Mouse (Mus musculus) cerebellum, adult 11 months (tissue): ENCODE data around the gene Ubn1.
A peak's percentile ranks its signal among the peaks of the same experiment; 100 is the strongest.

Experiments used
- DNase-seq: peaks from one replicate; pipeline ENCODE4 v3.0.0; 2022

The Ubn1 gene

GRCm38 (mm10) chr16:5074341-5074740, 24.5 kb downstream of the Ubn1 start:
- DNase-seq, result no peak

DNA sequence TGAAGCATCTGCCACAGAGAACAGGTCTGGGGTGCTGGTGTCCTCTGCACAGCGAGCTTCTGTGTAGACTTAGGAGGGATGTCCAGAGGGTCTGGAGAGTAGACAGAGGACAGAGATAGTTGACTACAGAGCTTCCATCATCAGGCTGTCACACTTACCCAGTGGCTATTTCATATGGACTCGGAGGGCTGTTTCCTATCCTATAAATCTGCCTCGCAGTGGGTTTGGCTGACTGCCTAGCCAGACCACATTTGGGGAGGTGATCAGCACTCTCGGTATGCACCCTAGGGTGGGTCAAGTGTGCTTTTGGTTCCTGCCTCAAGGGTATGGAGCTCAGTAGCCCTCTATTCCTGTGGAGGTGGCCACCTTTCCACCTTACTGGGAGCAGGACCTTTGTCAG, 35.3 kb downstream of the Ubn1 start:
- no peak for DNase-seq

GRCm38 (mm10) chr16:5086179-5086578, 36.3 kb downstream of the Ubn1 start:
- no peak for DNase-seq

DNA sequence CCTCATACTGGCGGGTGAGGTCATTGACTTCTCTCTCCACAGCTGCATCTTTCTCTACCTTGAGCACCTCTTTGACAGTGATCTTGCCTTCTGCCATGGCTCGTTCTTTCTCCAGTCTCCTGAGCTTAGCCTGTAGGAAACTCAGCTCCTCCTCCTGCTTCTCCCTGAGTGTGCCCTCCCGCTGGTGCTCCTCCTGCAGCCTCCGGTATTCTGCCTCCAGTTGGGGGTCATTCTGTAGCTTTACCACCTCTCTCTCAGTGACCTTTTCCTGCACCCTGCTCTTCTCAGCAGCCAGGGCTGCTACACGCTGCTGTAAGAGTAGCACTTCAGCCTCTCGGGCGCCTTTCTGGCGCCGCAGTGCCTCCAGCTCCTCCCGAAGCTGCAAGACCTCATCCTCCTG, 39.2 kb downstream of the Ubn1 start:
- no peak for DNase-seq

DNA sequence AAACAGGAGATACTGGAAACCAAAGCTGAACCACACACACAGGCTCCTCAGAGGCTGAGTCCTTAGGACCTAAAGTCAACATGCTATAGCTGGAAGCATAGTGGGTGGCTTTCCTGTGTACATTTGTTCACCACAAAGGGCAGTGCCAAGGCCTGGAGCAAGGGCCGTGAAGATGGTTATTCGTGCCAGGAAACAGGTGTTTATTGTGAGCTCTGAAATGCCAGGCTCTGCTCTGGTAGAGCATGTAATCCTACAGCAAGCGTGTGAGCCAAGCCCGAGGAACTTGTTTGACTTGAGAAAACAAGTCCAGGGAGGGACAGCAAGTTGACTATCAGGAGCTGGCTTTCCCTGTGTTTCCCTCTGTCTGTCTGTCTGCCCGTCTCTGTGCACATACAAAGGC, 43.4 kb downstream of the Ubn1 start:
- no peak for DNase-seq

DNA sequence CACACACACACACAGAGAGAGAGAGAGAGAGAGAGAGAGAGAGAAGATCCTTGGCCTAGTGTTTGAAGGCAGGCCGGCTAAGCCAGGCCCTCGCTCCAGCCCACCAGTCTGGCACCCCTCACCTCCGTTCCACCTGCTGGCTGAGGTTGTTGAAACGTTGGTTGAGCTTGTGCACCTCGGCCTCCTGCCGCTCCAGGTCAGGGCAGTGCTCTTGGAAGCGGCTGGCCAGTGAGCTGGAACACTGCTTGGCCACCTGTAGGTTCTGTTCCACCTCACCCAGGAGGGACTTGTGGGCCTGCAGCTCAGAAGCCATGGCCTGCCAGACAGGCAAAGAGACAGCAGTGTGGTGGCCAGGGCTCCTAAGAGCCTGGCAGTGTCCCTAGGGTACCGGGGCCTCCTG, 46.6 kb downstream of the Ubn1 start:
- no peak for DNase-seq

DNA sequence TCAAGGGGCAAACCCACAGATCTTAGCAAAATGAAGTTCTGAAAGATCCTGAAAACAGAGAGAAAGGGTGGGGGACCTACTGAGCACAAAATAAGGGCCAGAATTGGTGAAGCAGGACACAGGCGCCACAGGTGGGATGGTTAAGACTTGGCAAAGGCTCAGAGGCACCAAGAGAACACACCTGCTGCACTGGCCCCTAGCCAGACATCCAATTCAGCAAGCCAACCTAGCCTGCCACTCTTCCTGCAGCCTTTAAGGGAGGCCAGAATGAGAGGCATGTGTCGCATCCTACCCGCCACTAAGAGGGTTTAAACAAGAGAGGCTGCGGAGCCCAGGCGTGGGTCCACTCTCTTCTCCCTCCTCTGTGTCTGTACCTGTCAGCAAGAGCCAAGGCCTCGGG, 51.1 kb downstream of the Ubn1 start:
- DNase-seq, result peak; percentile 82

- DNase-seq, result no peak
Measured at GRCm38 (mm10) chr16:5109877-5110276, 60.0 kb downstream of the Ubn1 start.

DNA sequence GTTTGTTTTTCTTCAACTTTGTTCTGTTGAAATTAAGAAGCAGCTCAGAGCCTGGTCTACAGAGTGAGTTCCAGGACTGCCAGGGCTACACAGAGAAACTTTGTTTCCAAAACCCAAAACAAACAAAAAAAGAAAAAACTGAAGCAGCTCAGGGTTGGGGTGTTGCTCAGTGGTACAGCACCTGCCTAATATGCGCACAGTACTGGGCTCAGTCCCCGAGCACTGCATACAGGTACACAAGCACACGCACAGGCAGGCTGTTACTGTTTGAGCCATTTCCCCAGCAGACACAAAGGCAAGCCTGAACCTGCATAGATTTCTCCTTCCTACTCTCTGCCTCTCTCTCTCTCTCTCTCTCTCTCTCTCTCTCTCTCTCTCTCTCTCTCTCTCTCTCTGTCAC, 61.2 kb downstream of the Ubn1 start:
- DNase-seq, result no peak

DNA sequence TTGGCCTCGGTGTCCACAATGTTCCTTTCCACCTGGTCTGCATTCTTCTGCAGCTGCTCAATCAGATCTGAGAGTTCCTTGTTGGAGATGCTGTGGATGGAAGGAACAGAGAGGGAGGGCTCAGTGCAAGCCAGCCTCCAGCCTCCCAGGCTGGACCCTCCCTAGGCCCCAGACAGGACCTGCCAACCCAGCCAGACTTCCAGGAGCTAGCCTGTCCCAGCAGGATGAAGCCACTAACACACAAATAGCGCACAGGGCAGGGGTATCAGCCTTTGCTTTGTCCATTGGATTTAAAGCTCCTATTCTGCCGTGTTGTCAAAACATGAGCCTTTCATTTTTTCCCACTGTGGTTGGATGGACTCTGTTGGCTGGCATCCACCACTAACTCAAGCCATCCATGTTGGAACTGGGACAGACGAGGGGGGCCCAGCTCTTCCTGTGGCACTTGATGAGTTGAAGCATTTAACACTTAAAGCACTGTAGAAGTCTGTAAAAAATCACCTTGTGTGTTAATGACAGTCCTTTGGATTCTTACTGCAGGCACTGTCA, 63.2 kb downstream of the Ubn1 start:
- DNase-seq, result no peak

DNA sequence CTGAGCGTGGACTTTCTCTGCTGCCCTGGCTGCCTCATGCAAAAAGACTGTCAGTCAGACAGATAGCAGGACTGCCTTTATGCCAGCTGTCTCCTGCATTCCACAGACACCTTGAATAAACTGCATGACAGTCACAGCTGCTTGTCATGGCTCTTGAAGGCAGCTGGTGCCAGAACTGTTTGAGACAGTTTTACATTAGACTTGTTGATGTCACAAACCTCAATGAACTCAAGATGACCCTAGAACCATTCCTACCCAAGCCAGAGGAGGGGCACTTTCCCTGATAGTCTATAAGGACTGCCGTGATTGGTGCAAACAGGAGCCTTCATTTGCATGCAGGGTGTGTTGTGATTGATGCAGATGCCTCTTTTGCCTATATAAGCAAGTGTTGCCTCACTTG, 63.7 kb downstream of the Ubn1 start:
- DNase-seq, result no peak

DNA sequence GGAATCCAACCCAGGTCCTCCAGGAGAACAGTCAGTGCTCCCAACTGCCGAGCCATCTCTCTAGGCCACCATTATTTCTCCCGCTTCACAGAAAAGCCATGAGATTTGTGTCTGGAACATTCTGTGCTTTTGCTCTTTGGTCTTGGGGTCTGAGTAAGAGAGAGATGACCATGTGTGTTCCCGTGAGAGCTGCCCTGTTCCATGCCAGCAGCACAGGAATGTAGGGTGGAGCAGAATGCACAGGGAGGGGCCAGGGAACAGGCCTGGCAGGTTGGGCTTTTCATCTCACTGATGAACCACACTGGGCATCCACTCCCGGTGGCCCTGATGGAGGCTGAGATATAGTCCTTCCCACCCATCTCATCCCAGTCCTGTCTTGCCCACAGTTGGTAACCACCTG, 69.5 kb downstream of the Ubn1 start:
- no peak for DNase-seq

GRCm38 (mm10) chr16:5119845-5120244, 70.0 kb downstream of the Ubn1 start:
- no peak for DNase-seq

- DNase-seq, result no peak
Measured at GRCm38 (mm10) chr16:5123476-5123875, 73.6 kb downstream of the Ubn1 start.

DNA sequence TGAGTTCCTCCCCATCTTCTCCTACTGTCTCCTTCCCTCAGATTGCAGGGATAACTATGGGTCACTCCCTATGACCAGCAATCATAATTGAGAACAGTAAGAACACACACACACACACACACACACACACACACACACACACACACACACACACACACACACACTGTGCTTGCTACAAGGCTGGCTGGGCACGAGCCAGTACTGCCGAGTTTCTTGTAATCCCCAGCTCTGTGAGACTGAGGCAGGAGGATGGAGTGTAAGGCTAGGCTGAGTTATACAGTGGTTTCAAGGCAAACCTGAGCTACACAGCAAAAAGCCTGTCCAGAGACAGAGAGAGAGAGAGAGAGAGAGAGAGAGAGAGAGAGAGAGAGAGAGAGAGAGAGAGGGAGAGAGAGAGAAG, 80.3 kb downstream of the Ubn1 start:
- no peak for DNase-seq

GRCm38 (mm10) chr16:5130766-5131165, 80.9 kb downstream of the Ubn1 start:
- DNase-seq, result no peak

GRCm38 (mm10) chr16:5131251-5131922, 81.5 kb downstream of the Ubn1 start:
- DNase-seq, result no peak

DNA sequence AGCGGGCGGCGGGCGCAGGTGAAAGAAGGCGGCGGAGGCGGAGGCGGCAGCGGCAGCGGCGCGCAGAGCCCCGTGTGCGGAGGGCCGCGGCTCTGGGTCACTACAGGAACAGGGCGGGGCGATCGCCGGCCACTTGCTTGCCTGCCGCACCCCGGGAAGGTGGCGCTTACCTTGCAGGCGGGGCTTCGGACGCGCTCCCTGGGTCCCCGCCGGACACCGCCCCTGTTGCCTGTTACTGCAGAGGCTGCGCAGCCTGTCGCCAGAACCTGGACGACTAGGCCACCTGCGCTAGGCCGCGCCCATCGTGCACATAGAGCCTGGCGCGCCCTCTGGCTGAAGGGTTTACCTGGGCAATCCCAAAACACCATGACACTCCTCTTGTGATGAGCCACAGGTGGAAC, 82.5 kb downstream of the Ubn1 start, which contains the start of gene Ppl:
Gene Ppl (minus strand): TSS at position 21 of the 401 bp plus-strand sequence.
- peak; percentile 63 for DNase-seq

- DNase-seq, result peak; percentile 55
Measured at GRCm38 (mm10) chr16:5134623-5135330, 84.9 kb downstream of the Ubn1 start.

DNA sequence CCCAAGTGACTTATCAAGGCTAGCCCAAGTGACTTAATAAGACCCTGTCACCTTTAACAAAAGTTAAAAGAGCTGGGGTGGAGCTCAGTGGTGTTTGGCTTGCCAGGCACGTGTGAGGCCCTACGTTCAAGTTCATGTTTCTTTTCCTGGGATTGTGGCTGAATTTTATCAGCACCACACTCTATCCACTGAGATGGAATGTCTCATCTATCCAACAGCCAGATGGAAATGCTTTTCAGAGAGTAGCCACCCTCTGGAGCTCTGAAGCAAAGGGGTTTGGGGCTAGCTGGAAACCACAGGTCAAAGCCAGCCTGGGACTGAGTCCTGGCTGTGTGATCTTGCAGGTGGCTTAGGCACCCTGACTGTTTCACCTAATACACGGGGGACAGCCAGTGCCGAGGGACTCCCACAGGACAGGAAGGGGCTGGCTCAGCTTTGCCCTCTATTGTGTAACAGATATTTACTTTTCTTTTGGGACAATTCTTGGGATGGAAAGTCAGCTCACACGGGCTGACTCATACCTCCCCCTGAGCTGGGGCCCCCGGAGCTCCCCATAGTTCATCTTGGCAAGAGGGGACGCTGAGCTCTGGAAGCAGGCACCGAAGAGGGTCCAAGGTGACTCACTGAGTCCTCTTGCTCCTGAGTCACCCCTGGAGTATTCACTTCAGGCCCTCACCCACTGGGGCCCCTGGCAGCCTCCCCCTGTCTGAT, 85.8 kb downstream of the Ubn1 start:
- DNase-seq, result no peak
